Mouse (Mus musculus) erythroblast, embryonic 14.5 days (primary cell): Measurements from ENCODE around the gene Uqcrc2.

Experiments
- GATA1 ChIP-seq: IDR thresholded peaks from 2 replicates; pipeline ENCODE4 v1.6.1; 2012; ENCODE audit warnings: low read length, inconsistent platforms, mixed read lengths
- TAL1 ChIP-seq: IDR thresholded peaks from 3 replicates; pipeline ENCODE4 v1.6.1; 2012; ENCODE audit warnings: low read length, inconsistent platforms, mixed read lengths

GRCm38 (mm10) chr7:120679023-120679422 is 44.0 kb downstream of the Uqcrc2 start:
- TF ChIP-seq TAL1 (no peak), GATA1 (no peak)
